Mouse (Mus musculus) forebrain, embryonic 12.5 days (tissue): ENCODE data around the gene Klrb1b. TPM values are rescaled to one million over a fixed set of nuclear protein-coding genes. Genes with fewer than 3 reads are reported as not detected.
"Not testable (repeated sequence)": the region's sequence is repeated elsewhere in the genome, so short reads cannot be mapped to it uniquely, and the experiment has no call there.

ENCODE experiments used
- ATAC-seq: fragments of 200-750 bp; cut with Nextera tagmentation; 2 replicates; pipeline ENCODE4 v1.8.0; 2017; ENCODE audit warnings: moderate TSS enrichment; ENCODE audit not compliant: low FRiP score
- H3K27ac ChIP-seq: fragments of 300-500 bp; sonication (generic); 2 replicates; pipeline ENCODE4 v1.5.1; 2016; ENCODE audit warnings: mild to moderate bottlenecking
- H3K27me3 ChIP-seq: fragments of 300-500 bp; sonication (generic); 2 replicates; pipeline ENCODE4 v1.6.1; 2016; ENCODE audit warnings: mild to moderate bottlenecking
- H3K36me3 ChIP-seq: fragments of 300-500 bp; sonication (generic); replicated peaks from 2 replicates; pipeline ENCODE4 v1.6.1; 2016; ENCODE audit warnings: mild to moderate bottlenecking
- H3K4me1 ChIP-seq: fragments of 300-500 bp; sonication (generic); 2 replicates; pipeline ENCODE4 v1.6.1; 2016
- H3K4me2 ChIP-seq: fragments of 300-500 bp; sonication (generic); 2 replicates; pipeline ENCODE4 v1.6.1; 2016; ENCODE audit warnings: mild to moderate bottlenecking, moderate library complexity
- H3K4me3 ChIP-seq: fragments of 300-500 bp; sonication (generic); replicated peaks from 2 replicates; pipeline ENCODE4 v1.5.1; 2016; ENCODE audit warnings: mild to moderate bottlenecking
- H3K9ac ChIP-seq: fragments of 300-500 bp; sonication (generic); 2 replicates; pipeline ENCODE4 v1.6.1; 2016; ENCODE audit warnings: mild to moderate bottlenecking
- H3K9me3 ChIP-seq: fragments of 300-500 bp; sonication (generic); 2 replicates; pipeline ENCODE4 v1.6.1; 2016
- WGBS: fragments of 180-500 bp; shearing (Covaris S2); methylation state at CpG from one replicate; pipeline ENCODE4 v1.1.7; 2016; 5-methylcytosine and 5-hydroxymethylcytosine counted together
- polyA plus RNA-seq: library from polyadenylated mRNA; unstranded; fragments of >200 nt; fragmentation: Nextera tagmentation; extraction: Ambion mirVana; gene quantifications from 2 replicates; pipeline ENCODE4 v1.2.1, GENCODE M21; 2016

The Klrb1b gene
- polyA plus RNA-seq, 1 experiment from 2014 or later = not detected

- Histone ChIP-seq H3K4me2 (no peak overlapping the region), H3K9ac (no peak overlapping the region), H3K4me3 (no peak overlapping the region), H3K9me3 (no peaks in the 10 kb centered on the region), H3K27me3 (no peaks in the 10 kb centered on the region), H3K36me3 (no peaks in the 10 kb centered on the region), H3K27ac (no peak overlapping the region), H3K4me1 (no peaks in the 10 kb centered on the region)
- WGBS = 67% methylated on average over 3 of the region's 3 CpGs
- no peak for ATAC-seq
Measured at GRCm38 (mm10) chr6:128807021-128807420, 19.1 kb downstream of the Klrb1b start.

- H3K4me3 ChIP-seq, H3K36me3 ChIP-seq, H3K27ac ChIP-seq, H3K9me3 ChIP-seq, H3K9ac ChIP-seq, H3K4me2 ChIP-seq, H3K27me3 ChIP-seq, H3K4me1 ChIP-seq: not testable (repeated sequence)
- peak; percentile 39; the same call in 1 of the 2 replicates for ATAC-seq
- WGBS = 66% methylated on average over 7 of the region's 7 CpGs
Measured at GRCm38 (mm10) chr6:128804823-128805640, 21.1 kb downstream of the Klrb1b start.

GRCm38 (mm10) chr6:128802999-128803857, 22.9 kb downstream of the Klrb1b start:
- H3K36me3 ChIP-seq = no peaks in the 10 kb centered on the region
- peak overlapping the region; percentile 50 for H3K4me2 ChIP-seq
- H3K4me3 ChIP-seq = peak overlapping the region; percentile 41
- ATAC-seq = peak; percentile 91
- 7% methylated on average over 26 of the region's 26 CpGs for WGBS
- H3K4me1 ChIP-seq = peaks cover 4% of the 10 kb centered on the region
- no peaks in the 10 kb centered on the region for H3K9me3 ChIP-seq
- H3K9ac ChIP-seq = no peak overlapping the region; the same call in 1 of the 2 replicates
- H3K27ac ChIP-seq = peak overlapping the region; percentile 46; the same call in 1 of the 2 replicates
- H3K27me3 ChIP-seq = no peaks in the 10 kb centered on the region

- Histone ChIP-seq H3K4me3 (peak overlapping the region; percentile 41), H3K4me2 (peak overlapping the region; percentile 50), H3K9me3 (no peaks in the 10 kb centered on the region), H3K4me1 (peaks cover 9% of the 10 kb centered on the region), H3K36me3 (no peaks in the 10 kb centered on the region), H3K9ac (peak overlapping the region; percentile 30), H3K27ac (peak overlapping the region; percentile 62), H3K27me3 (no peaks in the 10 kb centered on the region)
- 5% methylated on average over 10 of the region's 10 CpGs for WGBS
- peak; percentile 24 for ATAC-seq
Measured at GRCm38 (mm10) chr6:128802557-128802956, 23.6 kb downstream of the Klrb1b start.

GRCm38 (mm10) chr6:128800696-128801095, 25.4 kb downstream of the Klrb1b start:
- not testable (repeated sequence) for H3K36me3 ChIP-seq, H3K4me1 ChIP-seq, ATAC-seq, H3K4me3 ChIP-seq, H3K27ac ChIP-seq, H3K4me2 ChIP-seq, H3K9me3 ChIP-seq, H3K27me3 ChIP-seq, H3K9ac ChIP-seq
- WGBS = 82% methylated on average over 5 of the region's 5 CpGs

GRCm38 (mm10) chr6:128799896-128800270, 26.2 kb downstream of the Klrb1b start:
- H3K9me3 ChIP-seq = no peaks in the 10 kb centered on the region
- H3K36me3 ChIP-seq = no peaks in the 10 kb centered on the region
- no peak for ATAC-seq
- H3K27me3 ChIP-seq = no peaks in the 10 kb centered on the region
- H3K4me3 ChIP-seq = peak overlapping the region; percentile 57
- peak overlapping the region; percentile 52 for H3K4me2 ChIP-seq
- WGBS = 19% methylated on average over 7 of the region's 7 CpGs
- H3K4me1 ChIP-seq = peaks cover 9% of the 10 kb centered on the region
- H3K27ac ChIP-seq = peak overlapping the region; percentile 77; the same call in 1 of the 2 replicates
- peak overlapping the region; percentile 61 for H3K9ac ChIP-seq

GRCm38 (mm10) chr6:128799144-128799895, 26.8 kb downstream of the Klrb1b start:
- Histone ChIP-seq H3K27ac (peak overlapping the region; percentile 77), H3K4me2 (peak overlapping the region; percentile 59), H3K4me3 (peak overlapping the region; percentile 57), H3K9ac (peak overlapping the region; percentile 61)
- ATAC-seq = peak; percentile 83
- H3K27me3 ChIP-seq, H3K36me3 ChIP-seq, H3K9me3 ChIP-seq, H3K4me1 ChIP-seq: not testable (repeated sequence)
- under 1% methylated on average over 49 of the region's 49 CpGs for WGBS

GRCm38 (mm10) chr6:128798772-128799143, 27.4 kb downstream of the Klrb1b start:
- Histone ChIP-seq H3K27ac (peak overlapping the region; percentile 77), H3K4me2 (peak overlapping the region; percentile 59), H3K4me3 (peak overlapping the region; percentile 57), H3K9ac (peak overlapping the region; percentile 61)
- H3K4me1 ChIP-seq, H3K36me3 ChIP-seq, H3K27me3 ChIP-seq, H3K9me3 ChIP-seq: not testable (repeated sequence)
- WGBS = under 1% methylated on average over 20 of the region's 20 CpGs
- peak; percentile 28 for ATAC-seq

GRCm38 (mm10) chr6:128797936-128798771, 28.0 kb downstream of the Klrb1b start:
- no peaks in the 10 kb centered on the region for H3K27me3 ChIP-seq
- no peak for ATAC-seq
- no peak overlapping the region for H3K27ac ChIP-seq
- WGBS = 13% methylated on average over 15 of the region's 15 CpGs
- H3K36me3 ChIP-seq = no peaks in the 10 kb centered on the region
- H3K4me2 ChIP-seq = peak overlapping the region; percentile 59
- no peaks in the 10 kb centered on the region for H3K9me3 ChIP-seq
- peaks cover 9% of the 10 kb centered on the region for H3K4me1 ChIP-seq
- peak overlapping the region; percentile 50 for H3K9ac ChIP-seq
- H3K4me3 ChIP-seq = peak overlapping the region; percentile 57

- H3K4me2 ChIP-seq = peak overlapping the region; percentile 59
- WGBS = 76% methylated on average over 12 of the region's 12 CpGs
Measured at GRCm38 (mm10) chr6:128797185-128797905, 28.8 kb downstream of the Klrb1b start.

More at GRCm38 (mm10) chr6:128797185-128797905, 28.8 kb downstream of the Klrb1b start:
- Histone ChIP-seq H3K27me3 (no peaks in the 10 kb centered on the region), H3K9ac (no peak overlapping the region), H3K27ac (no peak overlapping the region), H3K4me1 (peaks cover 9% of the 10 kb centered on the region), H3K9me3 (no peaks in the 10 kb centered on the region), H3K4me3 (peak overlapping the region; percentile 57), H3K36me3 (no peaks in the 10 kb centered on the region)
- ATAC-seq = no peak
